Mouse (Mus musculus): Measurements from ENCODE around the gene Nedd9. TPM values are rescaled to one million over a fixed set of nuclear protein-coding genes. Genes with fewer than 3 reads are reported as not detected.

Gene Nedd9
- total RNA-seq, 1 experiment, result 4.4 TPM

GRCm38 (mm10) chr13:41487409-41487743 is 214 bp upstream of the Nedd9 start:
- Histone ChIP-seq H3K9me3 (ENCODE audit: control insufficient read depth, insufficient read depth, low read depth, low read length) (no peaks in the 10 kb centered on the region), H3K4me3 (ENCODE audit: insufficient read depth in 1 of 2, low read depth in 1 of 2, low read length in 2 of 2, poor library complexity in 1 of 2, severe bottlenecking in 1 of 2) (no peak overlapping the region), H3K36me3 (ENCODE audit: control insufficient read depth, insufficient read depth, low read length, poor library complexity, severe bottlenecking) (no peaks in the 10 kb centered on the region), H3K4me1 (ENCODE audit: control insufficient read depth in 2 of 2, insufficient read depth in 2 of 2, low read length in 2 of 2, poor library complexity in 1 of 2) (0 out of 4 replicates have a peak, but pooled peaks cover 0 to 2% of the 10 kb centered on the region in 2 experiments), H3K9ac (ENCODE audit: insufficient read depth, low read depth, low read length, poor library complexity, severe bottlenecking) (no peak overlapping the region), H3K27ac (ENCODE audit: insufficient read depth, low read depth, low read length, poor library complexity, severe bottlenecking) (no peak overlapping the region)
- no peak for DNase-seq (ENCODE audit: low read depth, low spot score)
- in situ Hi-C loops (cut with MboI; ENCODE audit: low sequenced_read_pairs in 2 of 2, unreplicated experiment in 2 of 2), result no loop called here
- TF ChIP-seq ZNF384 (IDR thresholded peaks at IDR 0.05; ENCODE audit: low read depth, low read length) (no peak), HCFC1 (IDR thresholded peaks at IDR 0.05; ENCODE audit: borderline replicate concordance, insufficient read depth, low read length) (no peak), ZC3H11A (IDR thresholded peaks at IDR 0.05; ENCODE audit: borderline replicate concordance, low read depth, low read length) (no peak), CHD2 (IDR thresholded peaks at IDR 0.05; ENCODE audit: low read depth, low read length) (no peak)

DNA sequence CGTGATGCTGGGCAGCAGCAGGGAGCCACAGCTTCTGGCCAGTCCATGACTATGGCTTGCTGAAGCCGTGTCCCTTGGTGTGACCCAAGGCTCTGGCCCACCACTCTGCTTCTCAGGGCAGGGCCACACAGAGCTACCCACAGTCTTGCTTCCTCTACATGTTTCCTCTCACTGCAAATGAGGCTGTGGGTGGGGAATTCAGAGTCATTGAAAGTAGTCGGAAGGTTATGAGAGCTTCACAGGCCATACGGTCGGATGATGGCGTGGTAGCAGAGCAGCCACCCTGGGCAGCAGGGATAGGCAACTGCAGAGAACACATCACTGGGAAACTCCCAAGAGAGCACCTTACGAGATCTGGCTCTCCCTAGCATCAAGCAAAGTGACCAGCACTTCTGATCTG is 3.2 kb downstream of the Nedd9 start:
- Histone ChIP-seq H3K36me3 (ENCODE audit: control insufficient read depth, insufficient read depth, low read length, poor library complexity, severe bottlenecking) (no peaks in the 10 kb centered on the region), H3K4me3 (ENCODE audit: insufficient read depth in 1 of 2, low read depth in 1 of 2, low read length in 2 of 2, poor library complexity in 1 of 2, severe bottlenecking in 1 of 2) (no peak overlapping the region), H3K27ac (ENCODE audit: insufficient read depth, low read depth, low read length, poor library complexity, severe bottlenecking) (no peak overlapping the region), H3K9me3 (ENCODE audit: control insufficient read depth, insufficient read depth, low read depth, low read length) (no peaks in the 10 kb centered on the region), H3K4me1 (ENCODE audit: control insufficient read depth in 2 of 2, insufficient read depth in 2 of 2, low read length in 2 of 2, poor library complexity in 1 of 2) (0 out of 4 replicates have a peak, but pooled peaks cover 0 to 2% of the 10 kb centered on the region in 2 experiments), H3K9ac (ENCODE audit: insufficient read depth, low read depth, low read length, poor library complexity, severe bottlenecking) (no peak overlapping the region)
- in situ Hi-C loops (cut with MboI; ENCODE audit: low sequenced_read_pairs in 2 of 2, unreplicated experiment in 2 of 2), result no loop called here
- DNase-seq (ENCODE audit: low read depth, low spot score), result no peak
- TF ChIP-seq MAFK (IDR thresholded peaks at IDR 0.05; ENCODE audit: insufficient read depth, low read depth, low read length) (no peak), ZNF384 (IDR thresholded peaks at IDR 0.05; ENCODE audit: low read depth, low read length) (no peak), ZC3H11A (IDR thresholded peaks at IDR 0.05; ENCODE audit: borderline replicate concordance, low read depth, low read length) (no peak), CHD2 (IDR thresholded peaks at IDR 0.05; ENCODE audit: low read depth, low read length) (no peak), HCFC1 (IDR thresholded peaks at IDR 0.05; ENCODE audit: borderline replicate concordance, insufficient read depth, low read length) (no peak)

DNA sequence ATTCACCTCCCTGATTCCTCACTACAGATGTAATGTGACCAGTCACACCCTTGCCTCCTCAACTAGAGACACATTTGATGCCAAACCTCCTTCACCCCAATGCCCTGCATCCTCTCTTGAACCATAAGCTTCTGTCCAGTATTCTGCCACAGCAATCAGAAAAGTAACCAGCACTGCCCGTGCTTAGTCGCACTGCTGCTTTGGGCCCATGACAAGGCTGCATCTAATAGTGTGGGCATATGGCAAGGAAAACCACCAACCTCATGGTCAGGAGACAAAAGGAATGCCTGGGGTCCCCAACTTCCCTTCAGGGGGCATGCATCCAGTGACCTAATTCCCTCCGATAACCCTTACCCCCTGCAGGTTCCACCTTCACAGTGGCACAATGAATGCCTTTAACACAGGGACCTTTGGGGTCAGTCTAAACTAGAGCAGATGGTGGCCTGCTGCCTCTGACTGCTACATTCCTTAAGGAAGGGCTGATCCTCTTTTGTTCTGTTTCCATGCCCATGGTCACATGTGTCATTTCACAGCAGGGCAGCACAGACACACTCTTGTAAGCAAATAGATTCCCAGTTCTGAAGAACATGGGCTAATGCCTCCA is 4.7 kb downstream of the Nedd9 start:
- in situ Hi-C loops (cut with MboI; ENCODE audit: low sequenced_read_pairs in 2 of 2, unreplicated experiment in 2 of 2), result no loop called here
- Histone ChIP-seq H3K4me3 (ENCODE audit: insufficient read depth in 1 of 2, low read depth in 1 of 2, low read length in 2 of 2, poor library complexity in 1 of 2, severe bottlenecking in 1 of 2) (no peak overlapping the region), H3K9me3 (ENCODE audit: control insufficient read depth, insufficient read depth, low read depth, low read length) (no peaks in the 10 kb centered on the region), H3K27ac (ENCODE audit: insufficient read depth, low read depth, low read length, poor library complexity, severe bottlenecking) (no peak overlapping the region), H3K4me1 (ENCODE audit: control insufficient read depth in 2 of 2, insufficient read depth in 2 of 2, low read length in 2 of 2, poor library complexity in 1 of 2) (0 out of 4 replicates have a peak, but pooled peaks cover 0 to 2% of the 10 kb centered on the region in 2 experiments), H3K36me3 (ENCODE audit: control insufficient read depth, insufficient read depth, low read length, poor library complexity, severe bottlenecking) (no peaks in the 10 kb centered on the region), H3K9ac (ENCODE audit: insufficient read depth, low read depth, low read length, poor library complexity, severe bottlenecking) (no peak overlapping the region)
- DNase-seq (ENCODE audit: low read depth, low spot score), result no peak
- TF ChIP-seq ZC3H11A (IDR thresholded peaks at IDR 0.05; ENCODE audit: borderline replicate concordance, low read depth, low read length) (no peak), MAFK (IDR thresholded peaks at IDR 0.05; ENCODE audit: insufficient read depth, low read depth, low read length) (no peak), ZNF384 (IDR thresholded peaks at IDR 0.05; ENCODE audit: low read depth, low read length) (no peak), HCFC1 (IDR thresholded peaks at IDR 0.05; ENCODE audit: borderline replicate concordance, insufficient read depth, low read length) (no peak), CHD2 (IDR thresholded peaks at IDR 0.05; ENCODE audit: low read depth, low read length) (no peak)

DNA sequence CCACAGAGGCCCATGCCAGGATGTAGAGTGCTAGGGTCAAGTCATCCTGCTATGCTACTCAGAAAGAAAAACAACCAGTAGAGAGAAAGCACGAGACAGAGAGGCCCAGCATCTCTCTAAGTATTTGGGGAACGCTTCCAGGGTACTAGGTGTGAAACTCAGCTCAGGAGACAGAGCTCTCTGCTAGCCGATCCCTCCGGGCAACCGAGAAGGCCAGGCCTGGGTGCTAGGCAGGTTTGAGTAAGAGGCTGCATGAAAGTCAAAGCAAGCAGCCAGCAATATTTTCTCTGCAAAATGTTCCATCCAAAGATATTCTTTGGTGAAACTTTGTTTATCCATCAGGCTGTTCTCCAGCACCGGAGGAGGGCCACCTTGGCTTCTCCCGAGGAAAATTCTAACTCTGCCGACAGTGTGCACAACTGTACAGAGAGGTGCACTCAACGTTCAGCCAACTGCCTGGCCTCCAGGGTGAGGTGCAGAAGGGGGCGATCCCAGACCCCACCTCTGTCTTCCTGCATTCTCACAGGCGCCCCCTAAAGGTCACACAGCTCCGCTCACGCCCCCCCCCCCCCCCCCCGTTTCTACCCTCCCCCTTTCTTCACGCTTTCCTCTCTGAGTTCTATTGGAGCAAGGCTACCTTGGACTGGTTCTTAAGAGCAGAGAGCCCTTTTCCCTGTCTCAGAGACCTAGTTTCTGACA is 7.3 kb downstream of the Nedd9 start:
- no peak for DNase-seq (ENCODE audit: low read depth, low spot score)
- no peak overlapping the region for H3K27ac ChIP-seq (ENCODE audit: insufficient read depth, low read depth, low read length, poor library complexity, severe bottlenecking)
- H3K4me1 ChIP-seq (ENCODE audit: control insufficient read depth in 2 of 2, insufficient read depth in 2 of 2, low read length in 2 of 2, poor library complexity in 1 of 2), result 0 out of 4 replicates have a peak, but pooled peaks cover 0 to 2% of the 10 kb centered on the region in 2 experiments
- TF ChIP-seq ZNF384 (IDR thresholded peaks at IDR 0.05; ENCODE audit: low read depth, low read length) (no peak), HCFC1 (IDR thresholded peaks at IDR 0.05; ENCODE audit: borderline replicate concordance, insufficient read depth, low read length) (no peak), MAFK (IDR thresholded peaks at IDR 0.05; ENCODE audit: insufficient read depth, low read depth, low read length) (no peak), ZC3H11A (IDR thresholded peaks at IDR 0.05; ENCODE audit: borderline replicate concordance, low read depth, low read length) (no peak)
- in situ Hi-C loops (cut with MboI; ENCODE audit: low sequenced_read_pairs in 2 of 2, unreplicated experiment in 2 of 2), result no loop called here
- no peaks in the 10 kb centered on the region for H3K9me3 ChIP-seq (ENCODE audit: control insufficient read depth, insufficient read depth, low read depth, low read length)
- H3K4me3 ChIP-seq (ENCODE audit: insufficient read depth in 1 of 2, low read depth in 1 of 2, low read length in 2 of 2, poor library complexity in 1 of 2, severe bottlenecking in 1 of 2), result no peak overlapping the region
- no peaks in the 10 kb centered on the region for H3K36me3 ChIP-seq (ENCODE audit: control insufficient read depth, insufficient read depth, low read length, poor library complexity, severe bottlenecking)
- no peak overlapping the region for H3K9ac ChIP-seq (ENCODE audit: insufficient read depth, low read depth, low read length, poor library complexity, severe bottlenecking)

All from ES-E14 (cell line).